Mouse (Mus musculus): ENCODE measurements at regions not wholly inside any gene's neighbourhood (a gene's known extent, or its start where the extent isn't known, plus 50 kb on each side); places are given as distances from the start of the nearest gene placed in this dataset.
"Not testable (repeated sequence)": the region's sequence is repeated elsewhere in the genome, so short reads cannot be mapped to it uniquely, and the experiment has no call there.

- DNase-seq = no peak
- intact Hi-C loops (cut with DNase I) = no loop called here
Observed at GRCm38 (mm10) chr12:45287759-45288158, 213.2 kb upstream of the Stxbp6 start.

GRCm38 (mm10) chr12:45256309-45256708, 181.8 kb upstream of the Stxbp6 start:
- intact Hi-C loops (cut with DNase I) = no loop called here
- no peak for DNase-seq

GRCm38 (mm10) chr12:45211131-45211530, 136.6 kb upstream of the Stxbp6 start:
- DNase-seq = no peak
- intact Hi-C loops (cut with DNase I) = no loop called here

GRCm38 (mm10) chr12:45195304-45195920, 120.9 kb upstream of the Stxbp6 start:
- intact Hi-C loops (cut with DNase I) = no loop called here
- DNase-seq = no peak

GRCm38 (mm10) chr12:45187149-45187548, 112.6 kb upstream of the Stxbp6 start:
- peak; percentile 7 for DNase-seq
- intact Hi-C loops (cut with DNase I) = loop anchor here (5.0 kb wide), 1 partner anchor 585 kb away; no protein-coding TSS in a partner anchor

GRCm38 (mm10) chr12:45184510-45184909, 110.0 kb upstream of the Stxbp6 start:
- no peak for DNase-seq
- intact Hi-C loops (cut with DNase I) = no loop called here

- no peak for DNase-seq
- intact Hi-C loops (cut with DNase I) = loop anchor here (10.0 kb wide), 1 partner anchor 103 kb away; the partner anchor contains the start of gene Stxbp6
Observed at GRCm38 (mm10) chr12:45177454-45177853, 102.9 kb upstream of the Stxbp6 start.

GRCm38 (mm10) chr12:45175259-45175658, 100.8 kb upstream of the Stxbp6 start:
- DNase-seq = not testable (repeated sequence)
- intact Hi-C loops (cut with DNase I) = loop anchor here (10.0 kb wide), 1 partner anchor 100 kb away; the partner anchor contains the start of gene Stxbp6

GRCm38 (mm10) chr12:45171927-45172642, 97.6 kb upstream of the Stxbp6 start:
- peak; percentile 82 for DNase-seq
- intact Hi-C loops (cut with DNase I) = loop anchor here (5.0 to 10.0 kb wide), 2 partner anchors 97 to 325 kb away; partner anchors contain the start of gene Stxbp6

- no peak for DNase-seq
- intact Hi-C loops (cut with DNase I) = no loop called here
Observed at GRCm38 (mm10) chr12:45162011-45162410, 87.5 kb upstream of the Stxbp6 start.

GRCm38 (mm10) chr12:45161581-45161980, 87.1 kb upstream of the Stxbp6 start:
- DNase-seq; intact Hi-C loops (cut with DNase I): not testable (repeated sequence)

GRCm38 (mm10) chr12:45158986-45159385, 84.5 kb upstream of the Stxbp6 start:
- DNase-seq = no peak
- intact Hi-C loops (cut with DNase I) = no loop called here

- intact Hi-C loops (cut with DNase I) = no loop called here
- no peak for DNase-seq
Observed at GRCm38 (mm10) chr12:45137438-45138018, 63.0 kb upstream of the Stxbp6 start.

GRCm38 (mm10) chr12:45133415-45133814, 58.9 kb upstream of the Stxbp6 start:
- no peak for DNase-seq
- intact Hi-C loops (cut with DNase I) = no loop called here

- intact Hi-C loops (cut with DNase I) = no loop called here
- no peak for DNase-seq
Observed at GRCm38 (mm10) chr12:45131139-45131538, 56.6 kb upstream of the Stxbp6 start.

- DNase-seq = no peak
- intact Hi-C loops (cut with DNase I) = no loop called here
Observed at GRCm38 (mm10) chr12:45125866-45126265, 51.4 kb upstream of the Stxbp6 start.
